Mouse (Mus musculus) gonadal fat pad, adult 2 months (tissue): ENCODE measurements around the gene Ntpcr. TPM values are rescaled to one million over a fixed set of nuclear protein-coding genes. Genes with fewer than 3 reads are reported as not detected.
A peak's percentile ranks its signal among the peaks of the same experiment; 100 is the strongest.

Experiments used
- DNase-seq: peaks from one replicate; pipeline ENCODE4 v3.0.0-alpha.2; 2012; ENCODE audit warnings: low read depth
- polyA plus RNA-seq: library from polyadenylated mRNA; depleted of rRNA; stranded (reverse); fragments of >200 nt; gene quantifications from 2 replicates; pipeline ENCODE4 v1.2.3, GENCODE M21; 2012; rRNA removed

The Ntpcr gene
- polyA plus RNA-seq, 1 experiment: 35.3 TPM

DNA sequence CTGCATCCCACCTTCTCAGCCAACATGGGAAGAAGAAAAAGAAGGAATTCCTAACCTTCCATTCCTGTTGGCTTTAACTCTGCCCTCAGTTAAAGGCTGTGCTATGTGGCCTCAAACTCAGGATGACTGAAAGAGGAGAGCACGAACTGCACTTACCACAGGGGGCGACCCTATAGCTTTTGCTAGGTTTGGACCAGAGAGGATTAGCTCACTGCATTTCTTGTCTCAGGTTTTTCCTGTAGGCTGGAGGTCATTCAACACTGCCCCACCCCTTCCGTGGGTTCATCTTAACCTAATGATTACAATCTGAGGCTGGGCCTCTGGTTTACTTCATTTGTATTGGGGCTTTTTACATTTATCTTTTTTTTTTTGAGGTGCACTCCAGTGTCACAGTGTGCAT lies 45.3 kb downstream of the Ntpcr start:
- no peak for DNase-seq

DNA sequence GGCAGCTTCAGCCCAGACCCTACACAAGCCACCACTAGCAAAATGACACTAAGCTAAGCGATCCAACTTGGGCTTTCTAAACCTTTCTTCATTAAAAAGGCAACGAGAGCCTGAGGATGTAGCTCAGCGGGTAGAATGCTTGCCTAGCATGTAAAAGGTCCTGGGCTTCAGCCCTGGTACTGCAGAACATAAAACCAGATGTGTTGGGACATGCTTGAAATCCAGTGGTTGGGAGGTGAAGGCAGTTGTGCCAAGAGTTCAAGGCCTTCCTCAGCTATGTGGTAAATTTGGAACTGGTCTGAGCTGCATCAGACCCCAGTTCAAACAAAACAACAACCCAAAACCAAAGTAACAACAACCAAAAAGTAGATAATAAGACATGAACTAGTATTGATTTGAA lies 46.6 kb downstream of the Ntpcr start:
- peak; percentile 52 for DNase-seq

DNA sequence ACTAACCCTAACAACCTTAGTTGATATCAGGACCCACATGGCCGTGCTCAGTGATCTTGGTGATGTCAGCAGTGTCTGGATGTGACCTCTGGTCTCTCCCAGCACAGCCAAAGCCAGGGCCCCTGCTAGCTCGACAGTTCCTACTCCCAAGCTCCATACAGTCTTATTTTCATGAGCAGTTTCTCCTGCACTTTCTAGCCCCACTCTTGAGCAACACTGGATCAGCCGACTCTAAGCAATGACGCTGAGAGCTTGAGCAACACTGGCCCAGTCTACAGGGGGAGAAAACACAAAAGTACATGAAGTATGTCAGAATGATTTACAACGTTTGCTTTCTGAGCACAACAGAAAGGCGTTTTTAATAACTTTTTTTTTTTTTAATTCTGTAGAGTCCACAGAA lies 47.0 kb downstream of the Ntpcr start:
- DNase-seq: peak; percentile 81

DNA sequence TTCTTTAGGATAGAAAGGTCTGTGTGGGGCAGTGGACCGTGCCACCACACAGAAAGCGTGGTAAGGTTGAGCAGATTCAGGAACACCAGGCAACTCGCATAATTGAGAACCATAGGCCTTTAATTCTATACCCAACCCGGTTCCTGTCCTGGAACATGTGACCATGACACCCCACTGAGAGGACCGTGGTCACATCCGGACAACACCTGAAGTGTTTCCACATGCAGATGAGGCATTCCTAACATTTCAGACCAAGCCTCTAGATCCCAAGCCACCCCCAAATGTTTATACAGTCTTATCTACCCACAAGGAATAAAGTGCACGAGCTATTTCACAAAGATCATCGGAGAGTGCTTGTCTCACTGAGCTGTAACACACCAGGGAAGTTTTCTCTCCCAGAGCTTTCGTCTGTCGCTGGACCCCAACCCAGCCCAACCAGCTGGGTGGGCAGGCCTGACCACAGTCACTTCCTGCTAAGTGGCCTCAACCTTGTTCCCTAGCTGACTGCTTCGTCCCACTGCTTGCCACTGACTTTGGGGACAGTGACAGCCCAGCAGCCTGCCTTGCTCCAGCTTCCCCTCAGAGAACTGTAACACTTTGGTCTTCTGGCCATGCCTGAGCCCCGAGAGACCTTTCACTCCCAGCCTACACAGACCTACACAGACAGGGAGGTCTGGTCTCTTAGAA lies 47.9 kb downstream of the Ntpcr start:
- no peak for DNase-seq

DNA sequence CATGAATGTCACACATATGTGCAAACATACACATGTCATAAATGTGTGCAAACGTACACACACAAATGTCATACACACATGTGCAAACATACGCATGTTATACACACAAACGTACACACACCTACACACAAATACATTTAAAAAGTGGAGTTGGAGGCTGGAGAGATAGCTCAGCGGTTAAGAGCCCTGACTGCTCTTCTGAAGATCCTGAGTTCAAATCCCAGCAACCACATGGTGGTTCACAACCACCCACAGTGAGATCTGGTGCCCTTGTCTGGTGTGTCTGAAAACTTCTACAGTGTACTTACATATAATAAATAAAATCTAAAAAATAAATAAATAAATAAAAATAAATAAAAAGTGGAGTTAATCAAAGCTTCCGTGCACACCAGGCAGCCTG lies 49.2 kb downstream of the Ntpcr start:
- DNase-seq: no peak

DNA sequence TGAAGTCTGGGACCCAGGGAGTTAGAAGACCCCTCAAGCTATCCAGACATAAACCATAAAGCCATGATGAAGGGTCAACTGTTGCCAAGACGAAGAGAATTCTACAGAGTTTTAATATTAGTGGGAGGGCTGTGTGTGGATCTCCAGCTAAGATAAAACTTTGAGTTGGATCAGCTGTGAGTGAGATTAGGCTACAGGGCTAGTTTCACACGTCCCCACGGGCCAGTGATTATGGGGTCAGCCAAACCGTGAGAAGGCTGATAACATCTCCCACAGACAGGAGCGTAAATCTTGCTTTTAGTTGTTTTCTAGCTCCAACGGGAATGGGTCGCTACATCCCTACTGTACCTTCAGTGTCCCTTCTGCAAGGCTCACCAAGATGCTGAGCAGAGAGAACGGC lies 49.9 kb downstream of the Ntpcr start:
- no peak for DNase-seq

DNA sequence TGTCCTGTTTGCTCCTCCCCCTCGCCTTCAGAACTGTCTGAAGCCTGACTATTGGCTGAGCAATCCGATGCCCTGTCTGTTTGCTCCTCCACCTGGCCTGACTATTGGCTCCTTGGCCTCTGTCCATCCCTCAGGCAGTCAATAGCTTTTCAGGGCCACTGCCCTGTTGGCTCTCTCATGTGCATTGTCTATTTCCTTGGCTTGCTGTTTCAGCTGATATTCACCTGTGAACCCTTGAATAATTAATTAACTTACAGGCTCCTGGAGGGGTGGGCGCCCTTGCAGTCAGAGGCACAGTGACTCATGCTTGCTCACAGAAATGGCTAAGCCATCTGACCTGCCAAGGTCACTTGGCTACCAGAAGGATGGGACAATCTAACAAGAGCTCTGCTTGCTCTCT lies 52.4 kb downstream of the Ntpcr start:
- DNase-seq: no peak

DNA sequence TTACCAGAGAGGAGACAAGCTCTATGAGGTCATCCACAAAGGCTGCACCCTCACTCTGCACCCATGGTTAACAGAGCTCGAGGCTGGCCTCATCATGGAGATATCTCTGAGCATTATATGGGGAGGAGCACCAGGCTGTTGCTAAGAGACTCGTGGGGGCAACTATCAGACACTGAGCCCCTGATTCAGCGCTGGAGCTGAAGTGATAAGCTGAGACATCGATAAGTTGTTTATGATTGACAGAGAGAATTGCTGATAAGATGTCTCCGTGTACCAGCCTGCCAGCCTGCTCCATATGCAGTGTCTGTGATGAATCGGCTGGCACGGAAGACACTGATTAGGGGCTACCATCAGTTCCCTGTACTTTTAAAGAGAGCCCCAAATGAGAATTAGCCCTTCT lies 57.1 kb downstream of the Ntpcr start:
- no peak for DNase-seq

DNA sequence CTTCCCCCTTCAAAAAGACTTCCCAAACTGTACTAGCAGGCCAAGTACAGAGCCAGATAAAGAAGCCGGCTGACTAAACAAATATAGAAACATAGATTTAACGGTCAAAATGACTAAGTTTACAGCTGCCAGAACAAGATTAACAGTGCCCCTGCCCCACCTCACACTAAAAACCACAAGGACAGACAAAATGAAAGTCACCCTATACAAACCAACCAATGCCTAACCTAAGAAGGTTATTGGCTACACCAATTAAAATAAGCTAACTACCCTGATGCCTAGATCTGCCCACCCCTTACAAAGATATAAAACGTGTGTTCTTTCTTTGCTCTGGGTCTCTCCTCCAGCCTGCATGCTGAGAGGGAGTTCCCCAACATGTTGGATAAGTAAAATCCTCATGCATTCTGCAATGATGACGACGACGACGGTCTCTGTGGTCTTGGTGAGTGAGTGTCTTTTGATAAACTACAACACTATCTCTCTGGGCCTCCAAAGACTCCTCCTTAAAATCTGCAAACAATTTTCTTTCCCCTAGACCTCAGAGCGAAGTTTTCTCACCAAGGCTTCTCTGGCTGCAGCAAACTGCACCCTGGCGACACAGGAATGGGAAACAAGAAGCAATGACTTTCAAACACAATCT lies 63.2 kb downstream of the Ntpcr start:
- no peak for DNase-seq

DNA sequence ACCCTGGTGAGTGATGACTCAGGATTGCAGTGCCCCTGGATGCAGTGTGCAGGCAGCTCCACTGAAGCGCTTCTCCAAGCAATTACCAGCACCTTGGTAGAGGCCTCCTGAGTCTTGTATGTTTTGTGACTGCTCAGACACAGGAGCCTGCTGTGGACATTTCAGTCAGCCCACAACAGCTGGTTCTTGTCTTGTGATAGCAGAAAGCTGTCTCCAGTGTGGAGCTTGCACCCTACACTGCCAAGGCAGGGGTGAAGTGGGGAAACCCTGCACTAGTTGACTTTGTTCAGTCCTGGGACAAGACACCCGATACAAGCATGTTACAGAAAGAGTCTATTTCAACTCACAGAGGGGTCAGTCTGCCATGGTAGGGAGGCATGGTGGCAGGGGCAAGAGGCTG lies 65.6 kb downstream of the Ntpcr start:
- DNase-seq: no peak

DNA sequence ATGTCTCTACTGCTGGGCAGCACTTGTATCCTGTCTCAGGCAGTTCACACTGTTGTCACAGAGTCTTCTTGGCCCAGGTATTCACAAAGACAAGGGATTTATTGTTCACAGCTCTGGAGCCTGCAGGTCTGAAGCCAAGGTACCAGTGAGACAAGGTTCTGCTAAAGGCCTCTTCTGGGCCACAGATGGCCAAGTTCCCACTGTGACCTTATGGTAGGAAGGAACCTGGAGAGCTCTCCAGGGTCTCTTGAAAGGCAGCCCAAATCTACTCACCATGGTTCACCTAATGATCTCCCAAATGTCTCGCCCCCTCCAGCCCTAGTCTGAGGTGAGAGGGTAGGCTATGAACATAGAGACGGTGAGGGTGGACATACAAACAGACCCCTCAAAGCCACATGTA lies 67.2 kb downstream of the Ntpcr start:
- no peak for DNase-seq

Other genes with a start within 250 kb of the Ntpcr start
- 8.6 and 8.9 TPM in 2 replicates for gene Sipa1l2, start 160.2 kb upstream of the Ntpcr start, polyA plus RNA-seq
- 2.2 and 2.4 TPM in 2 replicates for gene Map10, start 60.1 kb upstream of the Ntpcr start, polyA plus RNA-seq
- gene Pcnx2, start 168.4 kb downstream of the Ntpcr start, polyA plus RNA-seq: 1.5 and 1.7 TPM in 2 replicates
- gene Map3k21, start 180.5 kb downstream of the Ntpcr start, polyA plus RNA-seq: 11.8 and 15.8 TPM in 2 replicates